Mouse (Mus musculus): Measurements from ENCODE around the gene Arhgap18.
A peak's percentile ranks its signal among the peaks of the same experiment; 100 is the strongest.

The Arhgap18 gene

DNA sequence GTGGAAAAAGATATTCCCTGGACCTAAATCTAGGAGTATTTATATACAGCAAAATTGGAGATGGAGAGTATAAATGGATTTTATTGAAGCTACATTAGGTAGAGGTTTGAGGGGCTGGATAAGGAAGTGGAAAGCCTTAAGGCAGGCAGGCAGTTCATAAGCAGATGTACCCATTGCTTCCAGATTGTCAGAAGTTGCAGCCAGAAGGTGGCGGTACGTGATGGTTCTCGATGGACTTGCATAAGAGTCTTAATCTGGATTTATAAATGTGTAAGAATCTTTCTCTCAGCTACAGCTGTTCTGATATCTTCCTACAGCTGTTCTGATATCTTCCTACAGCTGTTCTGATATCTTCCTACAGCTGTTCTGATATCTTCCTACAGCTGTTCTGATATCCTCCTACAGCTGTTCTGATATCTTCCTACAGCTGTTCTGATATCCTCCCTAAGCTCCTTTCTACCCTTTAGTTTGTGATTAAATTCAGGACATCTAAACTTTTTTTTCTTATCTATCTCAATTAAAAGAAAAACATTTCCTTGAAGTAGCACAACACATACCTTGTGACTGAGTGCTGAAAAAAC lies 79.5 kb downstream of the Arhgap18 start:
- no peak for DNase-seq

DNA sequence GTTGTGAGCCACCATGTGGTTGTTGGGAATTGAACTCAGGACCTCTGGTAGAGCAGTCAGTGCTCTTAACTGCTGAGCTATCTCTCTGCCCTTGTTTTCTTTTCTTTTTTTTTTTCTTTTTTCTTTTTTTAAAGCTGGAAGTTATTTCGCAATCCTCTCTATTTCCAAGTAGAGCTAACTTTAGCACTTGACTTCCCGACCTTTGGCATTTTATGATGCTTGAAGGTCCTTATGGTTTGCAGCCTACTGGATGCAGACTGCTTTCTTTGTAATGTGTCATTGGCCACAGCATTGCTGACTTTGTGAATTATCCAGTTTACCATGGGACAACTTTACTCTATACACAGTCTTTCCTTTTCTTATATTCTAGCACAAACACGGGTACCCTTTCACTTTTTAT lies 80.2 kb downstream of the Arhgap18 start:
- DNase-seq = no peak

DNA sequence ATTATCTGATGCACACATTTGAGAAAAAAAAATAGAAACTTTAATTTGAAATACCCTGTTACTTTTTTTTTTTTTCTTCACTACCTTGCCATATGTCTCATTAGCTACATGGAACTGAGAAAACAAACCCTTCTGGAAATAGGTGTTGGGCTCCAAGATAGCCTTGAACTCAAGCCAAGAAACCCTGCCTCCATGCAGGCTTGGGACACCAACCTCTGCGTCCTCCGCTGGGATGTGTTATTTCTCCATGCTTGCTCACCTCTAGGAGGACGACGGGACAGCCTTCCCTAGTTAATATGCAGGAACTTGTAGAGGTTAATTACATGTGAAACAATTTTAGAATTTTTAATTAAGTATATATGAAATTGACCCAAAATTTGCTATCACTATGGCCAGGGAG lies 96.1 kb downstream of the Arhgap18 start:
- peak in 1 of 2 experiments; percentile 3 for DNase-seq

- no peak for DNase-seq
Measured at GRCm38 (mm10) chr10:26849854-26850253, 96.6 kb downstream of the Arhgap18 start.

DNA sequence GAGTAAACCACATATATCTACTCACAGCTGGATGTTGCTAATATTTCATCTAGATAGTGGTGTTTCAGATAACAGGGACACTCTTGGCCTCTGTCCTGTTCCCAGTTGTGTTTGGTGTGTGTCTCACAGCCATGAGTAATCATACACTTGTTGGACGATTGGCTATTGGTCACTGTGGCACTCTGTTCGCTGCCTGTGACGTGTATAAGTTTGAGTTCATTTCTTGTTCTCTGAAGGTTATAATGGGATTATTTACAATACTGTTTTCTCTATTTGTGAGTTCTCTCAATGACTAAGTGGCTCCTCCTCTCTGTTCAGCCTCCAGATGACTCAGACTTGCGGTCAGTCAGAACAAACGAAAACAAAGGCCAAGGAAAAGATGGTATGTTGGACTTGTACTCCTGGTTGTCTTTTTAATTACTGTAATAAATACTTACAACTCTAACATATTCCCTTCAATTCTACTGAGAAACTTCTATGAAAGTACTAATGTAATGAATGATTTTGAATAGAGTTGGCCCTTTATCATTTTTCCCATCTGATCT lies 101.4 kb downstream of the Arhgap18 start:
- DNase-seq = no peak

- no peak for DNase-seq
Measured at GRCm38 (mm10) chr10:26855851-26856535, 102.8 kb downstream of the Arhgap18 start.

DNA sequence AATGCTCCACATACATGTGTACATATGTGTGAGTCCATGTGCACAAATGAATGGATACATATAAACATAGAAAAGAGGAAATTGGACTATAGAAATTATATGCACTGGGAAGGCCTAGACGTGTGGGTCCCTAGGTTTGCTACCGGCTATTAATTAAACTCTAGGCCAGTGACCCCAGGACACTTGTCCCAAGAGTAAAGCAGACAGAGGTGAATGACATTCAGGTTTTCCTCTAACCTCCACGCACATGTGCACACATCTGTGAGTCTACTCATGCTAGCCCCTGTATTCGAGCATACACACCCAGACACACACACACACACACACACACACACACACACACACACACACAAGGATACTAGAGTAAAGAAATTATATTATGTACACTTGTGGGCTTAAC lies 104.4 kb downstream of the Arhgap18 start:
- no peak for DNase-seq

GRCm38 (mm10) chr10:26858537-26858936 lies 105.3 kb downstream of the Arhgap18 start:
- DNase-seq = no peak

GRCm38 (mm10) chr10:26861231-26861630 lies 108.0 kb downstream of the Arhgap18 start:
- DNase-seq = no peak

- DNase-seq = no peak
Measured at GRCm38 (mm10) chr10:26862207-26862606, 109.0 kb downstream of the Arhgap18 start.

GRCm38 (mm10) chr10:26863982-26864381 lies 110.8 kb downstream of the Arhgap18 start:
- no peak for DNase-seq

DNA sequence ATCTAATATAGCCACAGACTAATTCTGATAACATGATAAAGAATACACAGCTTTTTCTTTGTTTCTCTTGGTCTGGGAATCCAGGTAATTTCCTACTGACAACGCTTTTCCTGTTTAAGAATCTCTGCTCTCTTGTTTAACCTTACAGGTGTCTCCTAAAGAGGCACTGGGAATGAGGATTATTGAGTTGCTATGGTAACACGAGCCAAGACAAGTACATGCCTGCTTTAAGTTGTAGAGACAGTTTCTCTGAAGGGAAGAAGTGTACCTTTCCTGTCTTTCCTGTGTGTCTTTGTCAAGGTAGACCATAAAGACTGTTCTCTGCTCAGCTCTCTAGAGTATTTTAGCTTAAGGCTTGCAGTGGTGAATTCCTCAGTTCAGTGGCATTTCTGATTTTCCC lies 117.6 kb downstream of the Arhgap18 start:
- no peak for DNase-seq

GRCm38 (mm10) chr10:26877309-26877708 lies 124.1 kb downstream of the Arhgap18 start:
- DNase-seq = no peak

DNA sequence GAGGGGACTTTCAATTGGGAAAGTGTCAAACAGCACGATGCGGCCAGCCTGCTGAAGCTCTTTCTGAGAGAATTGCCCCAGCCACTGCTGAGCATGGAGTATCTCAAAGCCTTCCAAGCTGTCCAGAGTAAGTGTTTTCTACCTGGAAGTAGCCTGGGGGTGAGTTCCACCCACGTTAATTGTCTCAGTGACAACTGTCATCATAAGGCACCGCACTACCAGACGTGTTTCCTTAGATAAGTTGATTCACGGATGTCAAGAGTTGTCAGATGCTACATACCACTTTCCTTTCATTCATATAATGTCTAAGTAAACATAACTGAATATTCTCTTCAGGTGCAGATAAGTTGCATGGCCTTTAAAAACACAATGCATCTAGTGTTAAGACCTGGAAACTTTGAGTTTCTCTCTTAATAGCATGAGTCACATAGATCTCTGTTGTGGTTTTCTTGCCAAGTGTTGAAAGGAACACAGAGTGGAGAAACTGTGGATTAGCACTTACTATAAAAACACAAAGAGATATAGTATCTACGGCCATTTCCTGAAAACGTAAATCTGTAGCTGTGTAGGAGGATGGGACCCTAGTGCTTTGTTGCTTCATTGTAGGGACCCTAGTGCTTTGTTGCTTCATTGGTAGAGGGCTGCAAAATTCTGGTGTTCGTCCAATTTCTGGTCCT lies 125.8 kb downstream of the Arhgap18 start:
- no peak for DNase-seq

- DNase-seq = no peak
Measured at GRCm38 (mm10) chr10:26884949-26885348, 131.7 kb downstream of the Arhgap18 start.

DNA sequence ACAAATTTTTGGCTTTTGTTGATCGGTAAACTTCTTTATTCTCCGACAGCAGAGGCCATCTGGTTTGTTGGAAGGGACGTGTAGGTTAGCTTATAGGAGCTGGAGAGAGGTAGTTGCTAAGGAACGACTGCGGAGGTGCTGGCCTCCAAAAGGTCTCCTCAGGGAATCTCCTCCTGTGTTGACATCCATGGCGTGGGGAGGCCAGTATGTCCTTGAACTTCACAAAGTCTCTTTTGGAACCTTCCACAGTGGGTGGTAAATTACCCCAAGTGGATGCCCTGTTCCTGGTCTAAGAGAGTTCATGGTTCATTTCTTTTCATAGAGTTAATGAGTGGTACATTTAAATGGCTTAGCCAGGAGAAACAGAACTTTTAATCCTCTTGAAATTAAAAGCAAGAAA lies 136.0 kb downstream of the Arhgap18 start:
- no peak for DNase-seq

GRCm38 (mm10) chr10:26889754-26890153 lies 136.5 kb downstream of the Arhgap18 start:
- no peak for DNase-seq

DNA sequence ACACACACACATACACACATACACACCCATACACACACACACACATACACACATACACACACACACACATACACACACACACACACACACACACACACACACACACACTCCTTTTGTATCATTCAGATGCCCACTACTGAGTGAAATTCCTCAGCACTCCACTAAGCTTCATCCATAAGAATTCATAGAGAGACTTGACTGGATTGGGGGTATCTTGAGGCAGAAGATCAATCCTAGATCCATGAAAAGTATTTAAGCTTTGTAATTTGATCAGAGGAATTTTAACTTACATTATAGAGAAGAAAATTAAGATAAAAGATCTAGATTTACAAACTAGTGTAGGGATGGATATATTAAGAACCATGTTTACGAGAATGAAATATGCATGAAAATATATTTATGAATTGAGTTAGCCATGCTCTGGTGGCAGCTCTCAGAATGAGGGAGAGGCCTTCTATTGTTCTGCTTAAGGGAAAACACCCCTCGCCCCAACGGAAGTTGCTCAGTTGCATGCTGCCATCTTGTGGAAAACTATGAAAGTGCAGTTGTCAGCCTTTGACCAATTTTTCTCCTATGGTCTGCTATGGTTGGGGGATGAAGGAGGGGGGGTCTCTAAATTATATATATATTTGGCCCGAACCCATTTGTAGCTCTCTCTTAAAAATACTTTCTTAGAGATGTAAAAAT lies 137.2 kb downstream of the Arhgap18 start:
- DNase-seq = peak; percentile 15 to 30

DNA sequence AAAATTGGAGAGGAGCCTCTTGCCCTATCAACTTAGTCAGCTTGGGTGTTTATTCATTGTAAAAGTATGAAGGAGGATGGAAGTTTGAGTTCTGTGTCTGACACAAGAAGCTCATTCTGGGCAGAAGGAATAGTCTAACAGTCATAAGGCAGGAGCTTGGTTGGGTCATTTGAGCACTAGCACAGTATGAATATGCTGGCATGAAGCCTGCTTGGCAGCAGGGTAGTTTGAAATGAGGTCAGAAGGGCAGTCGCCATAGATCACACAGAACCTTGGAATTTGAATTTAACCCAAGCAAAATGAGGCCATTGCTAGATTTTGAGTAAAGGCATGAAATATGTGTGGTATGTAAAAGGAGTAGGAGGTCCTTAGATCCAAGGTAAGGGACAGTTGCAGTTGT lies 139.9 kb downstream of the Arhgap18 start:
- DNase-seq = no peak

GRCm38 (mm10) chr10:26895726-26896125 lies 142.5 kb downstream of the Arhgap18 start:
- no peak for DNase-seq

GRCm38 (mm10) chr10:26900426-26900825 lies 147.2 kb downstream of the Arhgap18 start:
- DNase-seq = no peak

GRCm38 (mm10) chr10:26903781-26904180 lies 150.6 kb downstream of the Arhgap18 start:
- DNase-seq = no peak

DNA sequence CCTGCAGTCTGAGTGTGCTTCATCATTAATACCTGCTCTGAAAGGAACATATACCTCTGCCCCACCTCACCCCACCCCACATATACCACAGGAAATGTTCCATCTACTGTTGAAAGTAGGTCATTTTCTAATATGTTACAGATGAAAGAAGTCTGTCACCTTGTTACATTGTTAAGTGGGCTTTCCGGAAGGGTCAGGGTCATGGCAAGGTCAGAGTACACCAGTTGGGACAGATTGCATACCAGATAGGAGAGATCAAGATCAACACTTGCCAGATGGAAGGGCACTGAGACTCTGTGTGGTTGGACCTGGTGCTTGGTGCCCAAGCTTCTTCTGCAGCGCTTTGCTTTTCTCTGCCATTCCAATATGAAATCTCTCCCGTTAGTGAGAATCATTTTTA lies 158.0 kb downstream of the Arhgap18 start:
- DNase-seq = no peak
